Mouse (Mus musculus): ENCODE results near the gene Lipa.

The Lipa gene

DNA sequence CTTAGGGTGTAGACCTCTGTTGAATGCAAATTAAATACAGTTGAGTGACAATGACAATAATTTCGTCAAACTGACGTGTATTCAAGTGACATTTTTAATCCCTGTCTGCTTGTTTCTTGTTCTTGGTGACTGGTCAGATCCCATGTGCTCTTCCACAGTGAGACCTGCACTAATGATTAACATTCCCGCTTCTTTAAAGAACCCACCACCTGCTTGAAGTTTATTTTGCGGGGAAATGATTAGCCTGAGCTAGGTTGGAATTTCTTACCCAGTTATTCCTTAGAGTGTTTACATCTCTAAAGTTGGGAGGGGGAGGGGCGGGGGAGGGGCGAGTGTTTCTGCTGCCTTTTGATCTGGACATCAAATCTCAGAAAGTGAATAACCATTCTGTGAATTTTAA lies 59.1 kb downstream of the Lipa start:
- in situ Hi-C loops (cut with MboI, MseI), result no loop called here

DNA sequence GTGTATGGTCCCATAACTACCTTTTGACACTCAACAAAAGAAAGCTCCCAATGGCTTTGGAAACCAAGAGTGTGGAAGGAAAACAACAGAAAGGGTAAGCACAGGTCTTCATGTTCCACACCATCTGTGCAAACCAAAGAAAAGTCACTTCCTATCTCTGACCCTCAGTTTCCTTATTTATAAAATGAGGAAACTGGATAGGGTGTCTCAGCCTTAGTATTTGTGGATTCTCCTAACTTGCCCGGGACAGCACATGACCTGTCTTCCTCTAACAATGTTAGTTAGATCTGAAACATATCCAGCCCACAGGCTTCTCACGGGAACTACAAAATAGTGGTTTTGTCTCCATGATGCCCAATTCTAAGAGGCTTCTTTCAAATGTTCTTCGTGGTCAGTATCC lies 62.8 kb downstream of the Lipa start:
- in situ Hi-C loops (cut with MboI, MseI), result no loop called here

DNA sequence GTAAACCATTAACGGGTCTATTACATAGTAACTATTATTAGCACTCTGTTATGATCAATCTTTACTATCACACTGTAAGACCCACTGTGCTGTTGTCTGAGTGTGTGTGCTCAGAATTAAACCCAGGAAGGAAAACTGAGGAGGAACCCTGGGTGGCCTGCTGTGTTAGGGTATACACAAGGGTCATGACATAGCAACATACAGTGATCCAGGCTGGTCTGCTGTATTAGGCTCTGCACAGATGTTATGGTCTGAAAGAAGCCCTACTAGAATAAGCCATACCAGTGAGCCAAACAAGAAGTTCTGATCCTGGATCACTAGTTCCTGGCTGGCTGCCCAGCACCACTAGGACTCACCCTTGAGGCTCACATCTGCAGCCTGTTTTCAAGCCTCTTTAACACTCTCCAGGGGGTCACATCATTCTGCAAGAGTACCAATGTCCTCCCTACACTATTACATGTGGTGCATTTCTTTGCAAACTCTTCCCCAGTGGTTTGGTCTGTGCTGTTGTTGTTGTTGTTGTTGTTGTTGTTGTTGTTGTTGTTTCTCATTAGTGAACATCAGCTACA lies 65.7 kb downstream of the Lipa start:
- in situ Hi-C loops (cut with MboI, MseI), result no loop called here

DNA sequence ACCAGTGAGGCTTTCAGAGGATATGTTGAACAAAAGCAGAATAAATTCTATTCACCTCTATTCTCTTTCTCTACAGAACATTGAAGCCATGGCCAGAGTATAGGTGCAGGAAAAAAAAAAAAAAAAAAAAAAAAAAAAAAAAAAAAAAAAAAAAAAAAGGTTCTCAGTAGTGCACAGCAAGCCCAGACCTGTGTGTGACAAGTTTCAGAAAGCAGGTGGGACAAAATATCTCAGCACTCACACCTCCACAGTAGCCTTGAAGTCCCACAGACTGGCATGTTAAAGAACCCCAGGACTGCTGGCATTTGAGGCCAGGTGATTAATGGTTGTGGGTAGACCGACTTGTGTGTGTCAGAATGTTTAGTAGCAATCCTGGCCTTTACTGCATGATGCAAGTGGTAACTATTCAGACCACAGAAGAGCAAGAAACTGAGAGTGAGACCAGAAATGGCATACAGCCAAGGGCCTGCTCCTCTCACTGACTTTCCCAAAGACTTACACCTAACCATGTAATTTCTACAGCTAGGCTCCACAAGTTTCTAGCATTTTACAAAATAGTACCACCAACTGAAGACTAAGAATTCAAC lies 76.4 kb downstream of the Lipa start:
- in situ Hi-C loops (cut with MboI, MseI), result no loop called here

DNA sequence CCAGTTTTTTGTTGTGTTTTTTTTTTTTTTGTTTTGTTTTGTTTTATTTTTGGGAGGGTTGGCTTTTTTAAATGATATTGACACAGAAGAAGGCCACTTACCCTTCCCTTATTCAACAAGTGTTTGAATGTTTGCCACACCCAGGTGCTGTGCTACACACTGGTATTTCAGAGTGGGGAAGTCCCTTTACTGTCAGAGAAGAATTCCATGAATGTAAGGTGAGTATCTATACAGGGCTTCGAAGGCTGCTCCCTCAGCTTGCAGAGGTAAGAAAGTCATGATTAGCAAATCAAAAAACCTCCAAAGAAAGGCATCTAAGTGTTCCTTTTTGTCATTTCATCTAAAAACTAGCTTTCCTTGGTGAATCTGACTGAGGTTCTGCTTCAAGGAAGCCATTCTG lies 78.4 kb downstream of the Lipa start:
- in situ Hi-C loops (cut with MboI, MseI), result no loop called here

DNA sequence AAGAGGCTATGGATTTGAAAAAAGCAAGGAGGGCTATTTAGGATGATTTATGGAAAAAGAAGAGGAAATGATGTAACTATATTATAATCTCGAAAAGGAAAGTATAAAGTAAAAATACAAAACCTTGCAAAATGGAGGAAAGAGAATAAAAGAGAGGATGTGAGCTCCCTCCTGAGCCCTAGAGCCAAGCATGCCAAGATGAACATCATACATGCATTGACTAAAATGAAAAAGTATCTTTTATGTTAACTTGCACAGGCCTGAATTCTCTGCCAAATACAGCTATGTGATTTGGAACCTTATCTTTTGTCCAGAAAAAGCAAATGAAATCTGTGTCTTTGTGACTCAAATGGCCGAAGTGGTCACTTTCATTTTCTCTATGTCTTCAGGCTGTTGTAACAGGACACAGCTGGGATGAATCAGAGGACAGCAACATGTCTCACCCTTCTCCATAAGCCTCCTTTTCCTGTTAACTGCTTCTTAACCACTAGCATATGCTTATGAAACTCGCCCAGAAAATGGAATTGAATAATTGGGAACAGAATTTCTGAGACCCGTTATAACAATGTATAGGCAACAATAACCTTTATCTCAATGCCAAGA lies 81.8 kb downstream of the Lipa start:
- in situ Hi-C loops (cut with MboI, MseI), result no loop called here

DNA sequence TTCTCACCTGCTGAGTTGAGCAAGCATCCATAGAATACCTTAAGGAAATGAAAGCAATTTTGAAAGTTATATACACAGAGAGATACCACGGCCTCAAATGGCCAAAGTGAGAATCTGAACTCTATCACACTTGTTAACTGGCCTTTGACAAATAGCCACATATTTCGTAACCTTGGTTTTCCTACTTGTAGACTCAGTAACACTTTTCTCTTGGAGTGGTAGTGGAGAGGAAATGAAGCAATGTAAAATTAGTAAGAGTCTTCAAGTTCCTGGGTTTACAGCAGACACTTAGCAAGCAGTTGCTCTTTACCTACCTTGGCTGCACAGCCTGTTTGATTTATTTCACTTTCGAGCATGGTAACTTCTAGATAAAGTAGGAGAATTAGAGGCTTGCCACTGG lies 82.5 kb downstream of the Lipa start:
- in situ Hi-C loops (cut with MboI, MseI), result no loop called here

All from T-helper 2 cell (primary cell).